Mouse (Mus musculus) thymus, adult 18-20 months (tissue): ENCODE measurements around the gene Spem1.
"Not testable (repeated sequence)": the region's sequence is repeated elsewhere in the genome, so short reads cannot be mapped to it uniquely, and the experiment has no call there.

Source experiments
- DNase-seq, 2 experiments: peaks; one replicate each; pipeline ENCODE4 v3.0.0; 2022; ENCODE audit warnings: mixed read lengths in 2 of 2

Gene Spem1

DNA sequence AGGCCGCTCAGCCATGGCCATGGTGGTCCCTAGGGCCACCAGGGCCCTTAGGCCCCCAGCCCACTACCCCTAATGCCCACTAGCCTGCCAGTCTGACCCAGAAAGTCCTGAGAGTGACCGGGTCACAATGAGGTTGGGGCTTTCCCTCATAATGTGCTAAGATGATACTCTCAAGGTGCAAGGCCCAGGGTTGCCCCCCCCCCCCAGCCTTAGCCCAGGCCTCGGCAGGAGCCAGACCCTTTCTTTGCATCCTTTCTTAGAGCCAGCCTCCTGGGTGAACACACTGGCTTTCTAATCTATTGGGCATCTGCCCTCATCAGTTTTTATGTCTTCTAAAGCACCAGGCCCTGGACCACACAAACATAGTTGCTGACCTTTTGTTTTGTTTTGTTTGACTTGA lies at the start of gene Spem1:
Spem1 (minus strand) TSS at position 101 of the 400 bp plus-strand sequence.
- DNase-seq = no peak

DNA sequence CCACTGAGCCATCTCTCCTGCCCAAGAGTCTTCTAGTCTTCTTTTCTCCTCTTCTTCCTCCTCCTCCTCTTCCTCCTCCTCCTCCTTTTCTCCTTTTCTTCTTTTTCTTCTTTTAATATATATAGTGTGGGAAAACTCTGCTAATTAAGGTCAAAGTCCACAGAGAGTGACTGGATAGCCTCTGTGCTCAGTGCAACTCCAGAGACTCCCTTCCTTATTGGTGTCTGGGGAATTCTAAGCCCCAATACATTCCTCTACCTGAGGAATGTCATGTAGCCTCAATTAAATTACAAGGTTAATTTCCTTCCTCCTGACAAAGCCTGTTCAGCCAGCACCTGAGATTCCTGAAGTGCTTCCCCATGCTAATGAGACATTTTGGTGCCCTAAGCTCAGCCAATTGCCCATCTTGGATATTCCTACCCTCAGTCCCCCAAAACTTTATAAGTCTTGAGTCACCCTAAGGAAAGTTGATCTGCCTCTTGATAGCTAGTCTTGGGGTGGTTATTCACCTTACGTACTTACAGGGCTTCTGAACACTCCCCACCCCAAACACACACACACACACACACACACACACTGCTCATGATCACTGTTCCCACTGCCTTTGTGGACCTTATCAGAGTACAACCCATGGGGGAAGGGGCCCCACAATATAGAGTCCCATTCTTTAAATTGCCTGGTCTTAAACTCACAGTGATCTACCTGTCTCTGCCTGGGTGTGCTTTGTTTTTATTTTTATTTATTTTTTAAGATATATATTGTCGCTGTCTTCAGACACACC lies 48.5 kb upstream of the Spem1 start:
- DNase-seq = no peak

DNA sequence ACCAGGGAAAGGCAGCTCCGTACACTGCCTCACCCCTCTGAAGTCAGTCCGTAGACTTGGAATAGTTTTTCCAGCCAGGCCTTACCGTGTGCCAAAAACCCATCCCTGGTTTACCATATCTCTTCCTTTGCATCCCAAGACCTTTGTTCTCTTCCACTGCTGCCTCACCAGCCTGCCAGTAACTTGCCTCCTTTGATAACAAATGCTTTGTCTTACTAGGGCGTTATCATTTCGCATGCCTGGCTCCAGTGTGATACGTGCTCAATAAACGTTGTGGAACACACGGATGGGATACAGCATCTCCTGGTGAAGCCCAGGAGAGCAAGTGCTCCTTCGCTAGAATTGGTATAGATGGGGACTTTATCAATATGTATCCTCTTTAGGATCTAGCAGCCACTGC lies 45.4 kb upstream of the Spem1 start:
- no peak for DNase-seq

DNA sequence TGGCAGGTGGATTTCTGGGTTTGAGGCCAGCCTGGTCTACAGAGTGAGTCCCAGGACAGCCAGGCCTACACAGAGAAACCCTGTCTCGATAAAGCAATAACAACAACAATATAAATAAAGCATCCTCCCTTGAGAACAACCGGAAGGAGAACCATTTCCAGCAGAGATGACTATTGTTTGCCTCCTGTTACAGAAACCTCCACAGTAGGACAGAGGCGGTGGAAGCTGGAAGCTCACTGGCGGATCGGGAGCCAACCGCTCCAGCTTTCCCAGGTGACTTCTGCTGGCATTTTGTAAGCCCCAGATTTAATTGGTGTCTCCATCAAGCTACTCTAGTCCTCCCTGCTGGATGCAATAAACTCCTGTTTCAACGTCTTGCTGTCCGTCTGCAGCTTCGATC lies 43.6 kb upstream of the Spem1 start:
- no peak for DNase-seq

DNA sequence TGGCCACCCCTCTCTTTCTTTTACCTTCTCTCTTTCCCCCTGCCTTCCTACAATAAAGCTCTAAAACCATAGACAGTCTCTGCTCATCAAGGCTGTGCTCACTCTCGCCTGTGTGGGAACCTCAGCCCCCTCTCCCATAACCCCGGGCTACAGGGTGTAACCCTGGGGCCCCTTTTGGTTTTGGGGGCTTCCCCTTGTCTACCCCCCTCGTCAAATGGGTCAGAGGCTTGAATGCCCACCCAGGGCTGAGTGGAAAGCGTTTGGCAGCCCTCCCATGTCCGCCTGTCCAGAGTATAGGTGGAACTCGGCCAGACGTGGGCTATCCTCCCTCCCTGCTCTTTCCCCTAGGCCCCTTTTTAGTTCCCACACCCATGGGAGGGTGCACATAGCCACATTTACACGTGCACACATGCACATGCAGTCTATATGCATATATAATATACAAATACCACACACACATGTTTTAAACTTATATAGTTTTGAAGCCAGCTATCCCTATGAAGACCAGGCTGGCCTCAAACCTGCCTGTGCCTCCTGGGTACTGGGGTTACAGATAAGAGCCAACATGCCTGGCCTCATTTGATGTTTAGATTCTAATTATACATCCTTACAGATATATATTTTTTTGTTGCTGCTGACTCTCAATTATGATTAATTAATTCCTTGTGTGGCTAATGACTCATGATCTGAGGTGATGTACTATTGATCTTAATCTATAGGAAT lies 42.3 kb upstream of the Spem1 start:
- DNase-seq = no peak

DNA sequence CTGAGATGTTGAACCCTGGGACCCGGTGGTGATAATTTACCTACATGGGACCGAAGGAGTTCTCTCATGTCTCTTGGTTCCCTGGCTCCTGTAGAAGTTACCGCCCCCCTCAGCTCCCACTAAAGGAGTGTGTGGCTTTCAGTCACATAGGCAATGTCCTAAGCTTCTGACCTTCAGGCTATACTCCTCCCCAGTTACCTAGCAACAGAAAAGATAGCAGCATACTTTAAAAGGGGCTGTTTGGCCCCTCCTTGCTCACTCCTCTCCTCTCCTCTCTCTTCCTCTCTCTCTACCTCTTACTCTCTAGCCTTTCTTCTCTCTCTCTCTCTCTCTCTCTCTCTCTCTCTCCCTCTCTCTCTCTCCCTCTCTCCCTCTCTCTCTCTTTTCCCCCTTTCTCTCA lies 41.7 kb upstream of the Spem1 start:
- DNase-seq = not testable (repeated sequence)

DNA sequence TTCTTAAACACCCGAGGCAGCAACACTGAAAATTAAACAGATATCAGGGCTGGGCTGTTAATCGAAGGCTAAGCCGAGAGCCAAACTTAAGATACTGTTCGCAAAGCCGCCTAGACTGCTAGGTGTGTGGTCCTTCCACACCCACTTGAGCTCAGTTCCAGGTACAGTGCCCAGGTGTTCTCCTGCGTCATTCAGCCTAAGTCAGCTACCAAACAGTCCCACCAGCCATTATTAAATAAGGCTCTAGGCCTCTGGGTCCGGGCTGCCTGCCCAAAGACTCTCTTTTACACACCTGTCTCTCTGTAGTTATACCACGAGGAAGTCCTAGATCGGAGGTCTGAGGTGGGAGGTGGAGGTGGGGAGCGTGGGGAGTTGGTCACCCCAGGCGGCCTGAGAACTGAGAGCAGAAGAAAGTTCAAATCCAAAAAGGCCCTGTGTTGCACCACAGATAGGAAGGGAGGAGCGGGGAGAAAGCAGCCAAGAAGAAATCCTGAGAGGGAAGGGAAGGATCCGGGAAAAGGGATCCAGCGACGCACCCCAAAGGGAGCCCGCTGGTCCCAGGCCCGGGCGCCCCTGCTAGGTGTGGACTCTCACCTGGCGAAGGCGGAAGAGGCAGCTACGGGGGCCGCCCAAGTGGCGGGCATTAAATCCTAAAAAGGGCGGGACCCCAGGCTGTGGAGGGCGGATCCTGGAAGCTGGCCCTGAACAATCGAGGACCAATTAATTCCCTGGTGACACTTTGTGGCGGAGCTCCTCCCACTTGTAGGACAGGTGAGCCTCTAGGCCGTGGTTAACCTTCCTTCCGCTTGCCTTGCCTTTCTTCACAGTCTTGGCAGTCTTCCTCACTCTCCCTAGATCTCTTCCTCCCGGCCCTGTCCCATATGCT lies 36.4 kb upstream of the Spem1 start, which contains the start of gene Tnk1:
Tnk1 (minus strand) TSS at position 618 of the 886 bp plus-strand sequence.
- DNase-seq = no peak

DNA sequence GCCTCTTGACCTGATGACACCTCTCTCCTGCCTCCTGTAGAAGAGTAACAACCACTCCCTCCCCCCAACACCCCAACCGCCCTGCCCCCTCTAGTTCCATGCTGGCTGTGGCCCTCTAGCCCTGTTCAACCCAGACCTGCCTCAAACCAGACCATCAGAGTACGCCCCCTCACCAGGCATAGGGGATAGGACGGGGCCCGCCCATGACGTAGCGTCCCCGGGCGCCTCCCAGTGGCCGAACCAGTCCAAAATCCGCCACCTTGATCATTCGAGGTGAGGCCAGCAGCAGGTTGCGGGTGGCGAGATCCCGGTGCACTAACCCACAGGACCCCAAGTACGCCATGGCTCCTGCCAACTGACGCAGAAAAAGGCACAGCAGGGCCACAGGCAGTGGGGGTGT lies 33.4 kb upstream of the Spem1 start:
- peak in 1 of 2 experiments; percentile 31 for DNase-seq

DNA sequence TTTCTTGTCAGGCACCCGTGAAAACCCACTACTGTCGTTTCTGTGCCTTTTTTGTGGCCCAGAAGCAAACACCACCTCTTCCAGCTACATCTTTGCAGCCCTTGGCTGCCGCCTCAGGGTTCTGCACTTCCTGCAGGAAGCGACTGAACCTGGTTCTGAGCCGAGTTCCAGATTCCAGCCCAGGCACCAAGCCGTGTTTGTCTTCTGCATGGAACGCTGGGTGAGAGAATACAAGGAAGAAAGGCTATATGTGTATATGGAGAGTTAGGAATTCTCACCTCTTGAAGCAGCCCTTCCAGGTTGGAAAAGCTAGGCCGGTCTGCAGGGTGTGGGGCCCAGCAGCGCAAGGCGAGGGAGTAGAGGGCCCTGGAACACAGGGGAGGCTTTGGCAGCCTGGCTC lies 32.7 kb upstream of the Spem1 start:
- DNase-seq = no peak

DNA sequence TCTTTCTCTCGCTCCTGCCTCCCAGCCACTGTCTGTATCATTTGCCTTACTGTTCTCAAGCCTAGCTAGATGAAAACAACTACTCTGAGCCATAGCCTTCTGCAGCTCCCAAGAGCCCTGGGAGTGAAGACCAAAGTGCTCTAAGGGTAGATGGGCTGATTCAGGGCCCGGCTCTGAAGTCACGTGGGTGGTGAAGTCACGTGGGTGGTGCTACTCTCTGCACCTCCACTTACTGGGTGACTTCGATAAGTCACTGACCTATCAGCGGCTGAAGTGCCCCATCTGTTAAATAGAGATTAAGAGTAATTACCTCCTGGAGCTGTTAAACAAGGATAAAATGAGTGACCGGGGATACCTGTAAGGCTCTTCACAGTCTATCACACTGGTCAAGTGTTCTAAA lies 32.0 kb upstream of the Spem1 start:
- no peak for DNase-seq

DNA sequence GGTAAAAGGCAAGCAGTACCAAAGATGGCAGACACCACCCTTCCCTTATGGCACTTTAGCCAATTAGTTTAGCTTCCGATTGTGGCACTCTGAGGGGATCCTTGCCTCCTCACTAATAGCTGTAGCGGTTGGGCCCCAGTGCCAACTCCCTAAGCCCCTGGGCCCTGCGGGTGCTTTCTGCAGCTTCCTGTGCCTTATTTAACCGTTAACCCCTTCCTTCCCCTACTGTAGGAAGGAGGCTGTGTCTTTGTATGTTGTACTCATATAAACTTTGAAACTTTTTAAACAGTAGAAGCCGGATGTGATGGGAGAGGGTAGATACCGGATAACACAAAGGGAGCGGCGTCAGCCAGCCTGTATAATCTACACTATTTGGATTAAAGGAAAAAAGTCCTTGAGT lies 28.8 kb upstream of the Spem1 start:
- no peak for DNase-seq

DNA sequence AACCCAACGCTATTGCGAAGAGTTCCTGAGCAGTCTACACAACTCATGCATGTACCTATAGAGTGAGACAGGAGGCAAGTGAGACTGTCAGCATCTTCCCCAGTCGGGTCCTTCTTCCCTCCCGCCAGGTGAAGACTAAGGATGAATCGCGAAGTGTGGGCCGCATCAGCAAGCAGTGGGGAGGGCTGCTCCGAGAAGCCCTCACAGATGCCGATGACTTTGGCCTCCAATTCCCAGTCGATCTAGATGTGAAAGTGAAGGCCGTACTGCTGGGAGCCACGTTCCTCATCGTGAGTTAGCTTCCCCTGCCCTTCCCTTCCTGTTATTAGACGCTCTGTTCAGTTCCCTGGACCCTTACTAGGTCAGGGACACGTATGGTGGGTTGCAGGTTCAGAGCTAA lies 27.9 kb upstream of the Spem1 start:
- no peak for DNase-seq

DNA sequence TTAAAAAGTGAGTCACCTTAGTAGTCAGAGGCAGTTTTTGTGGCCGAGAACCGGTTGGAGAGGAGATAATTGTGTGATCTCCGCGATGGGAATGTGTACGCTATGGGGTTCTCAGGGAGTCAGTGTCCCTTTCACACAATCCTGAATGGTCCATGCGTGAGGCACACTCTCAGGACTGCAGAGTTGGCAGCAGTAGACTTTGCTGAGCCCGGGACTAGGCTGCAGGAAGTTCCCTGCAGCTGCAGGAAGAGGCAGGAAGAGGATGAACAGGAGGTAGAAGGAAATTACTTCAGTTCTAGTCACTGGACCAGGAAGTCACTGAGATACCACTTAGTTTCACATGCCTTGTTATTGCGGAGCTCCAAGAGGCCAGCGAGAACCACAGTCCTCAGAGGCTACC lies 27.1 kb upstream of the Spem1 start:
- no peak for DNase-seq

DNA sequence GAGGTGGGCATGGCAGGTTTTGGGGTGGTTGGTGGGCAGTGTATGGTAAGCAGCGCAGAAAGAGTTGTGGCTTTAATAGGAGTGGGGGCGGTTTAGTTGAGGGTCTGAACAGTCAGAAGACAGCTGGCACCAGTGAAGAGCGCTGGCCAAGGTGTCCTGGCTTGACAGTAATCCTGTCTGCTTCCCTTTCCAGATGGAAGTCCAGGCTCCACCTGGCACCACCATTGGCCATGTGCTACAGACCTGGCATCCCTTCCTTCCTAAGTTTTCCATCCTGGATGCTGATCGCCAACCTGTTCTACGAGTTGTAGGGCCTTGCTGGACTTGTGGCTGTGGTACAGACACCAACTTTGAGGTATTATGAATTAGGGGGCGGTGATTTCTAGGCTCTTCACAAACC lies 26.0 kb upstream of the Spem1 start:
- no peak for DNase-seq

DNA sequence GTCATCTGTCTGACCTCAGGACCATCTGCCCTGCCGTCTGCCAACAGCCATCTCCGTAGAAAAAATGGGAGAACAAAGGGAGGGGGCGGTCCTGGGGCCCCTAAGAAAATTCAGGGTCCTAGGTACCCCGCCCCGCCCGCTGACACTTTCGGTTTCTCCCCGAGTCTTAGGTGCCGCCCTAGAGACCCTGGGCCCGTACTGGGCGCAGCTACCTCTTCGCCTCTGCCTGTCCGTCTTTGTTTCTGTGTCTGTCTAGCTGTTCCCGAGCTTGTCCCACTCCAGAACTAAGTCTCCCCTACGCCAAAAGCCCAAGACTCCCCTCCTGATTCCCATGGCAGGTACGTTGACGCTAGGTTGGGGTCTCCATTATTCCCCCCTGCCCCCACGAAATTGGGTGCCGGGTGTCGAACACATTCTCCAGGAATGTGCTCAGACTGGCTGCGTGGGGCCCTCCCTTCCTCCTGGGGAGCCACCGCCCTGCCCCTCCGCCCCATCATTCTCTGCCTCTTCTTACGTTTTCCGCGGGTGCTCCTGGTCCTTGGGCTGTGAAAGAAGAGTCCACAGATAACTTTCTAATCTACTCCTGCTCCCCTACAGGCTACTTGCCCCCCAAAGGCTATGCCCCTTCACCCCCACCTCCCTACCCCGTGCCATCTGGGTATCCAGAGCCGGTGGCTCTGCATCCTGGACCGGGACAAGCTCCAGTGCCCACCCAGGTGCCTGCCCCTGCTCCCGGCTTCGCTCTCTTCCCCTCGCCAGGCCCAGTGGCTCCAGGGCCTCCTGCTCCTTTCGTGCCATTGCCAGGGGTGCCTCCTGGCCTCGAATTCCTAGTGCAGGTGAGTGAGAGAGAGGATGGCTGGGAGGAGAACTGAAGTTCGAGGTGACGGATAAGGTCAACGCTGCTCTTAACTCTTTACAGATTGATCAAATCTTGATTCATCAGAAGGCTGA lies 25.0 kb upstream of the Spem1 start:
- DNase-seq = no peak

DNA sequence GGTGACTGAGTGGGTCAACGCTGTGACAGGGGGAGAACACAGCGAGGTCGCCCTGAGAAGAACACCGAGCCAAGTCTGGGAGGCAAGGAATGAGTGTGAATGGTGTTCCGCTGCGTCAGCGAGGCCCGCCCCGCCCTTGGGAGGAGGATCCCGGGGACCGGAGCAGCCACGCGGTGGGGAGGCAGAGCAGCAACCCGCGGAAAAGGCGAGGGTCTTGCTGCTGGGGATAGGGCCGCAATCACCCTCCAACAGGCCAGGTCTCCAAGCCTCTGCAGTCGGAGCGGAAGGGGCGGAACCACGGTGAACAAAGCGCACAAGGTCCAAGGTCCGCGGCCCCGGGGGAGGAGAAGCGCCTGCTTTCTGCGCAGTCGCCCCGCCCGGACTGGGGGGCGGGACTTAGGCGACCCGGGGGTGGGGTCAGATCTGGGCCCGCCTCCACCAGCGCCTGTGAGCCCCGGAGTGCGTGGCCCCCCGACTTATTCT lies 24.3 kb upstream of the Spem1 start, which contains the start of gene Plscr3:
Plscr3 (plus strand) TSS at position 179 of the 483 bp plus-strand sequence.
- peak; percentile 85 to 87 for DNase-seq

DNA sequence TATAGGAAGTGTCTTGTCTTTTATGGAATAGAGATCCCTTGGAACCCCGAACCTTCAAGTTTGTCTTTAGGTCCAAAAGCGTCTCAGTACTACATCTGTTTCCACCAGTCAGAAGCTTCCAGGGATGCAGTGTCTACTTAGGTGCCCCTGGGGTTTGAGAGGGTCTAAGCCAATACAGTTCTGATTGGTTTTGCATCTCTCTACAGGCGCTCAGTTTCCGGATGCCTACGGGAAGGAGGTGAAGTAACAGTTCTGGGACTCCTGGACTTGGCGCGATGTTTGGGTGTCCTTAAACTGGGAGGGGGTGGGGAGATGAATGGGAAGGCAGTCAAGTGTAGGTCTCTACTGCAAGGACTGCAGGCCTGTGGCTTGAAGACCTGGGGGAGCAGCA lies 16.7 kb upstream of the Spem1 start:
- DNase-seq = no peak

DNA sequence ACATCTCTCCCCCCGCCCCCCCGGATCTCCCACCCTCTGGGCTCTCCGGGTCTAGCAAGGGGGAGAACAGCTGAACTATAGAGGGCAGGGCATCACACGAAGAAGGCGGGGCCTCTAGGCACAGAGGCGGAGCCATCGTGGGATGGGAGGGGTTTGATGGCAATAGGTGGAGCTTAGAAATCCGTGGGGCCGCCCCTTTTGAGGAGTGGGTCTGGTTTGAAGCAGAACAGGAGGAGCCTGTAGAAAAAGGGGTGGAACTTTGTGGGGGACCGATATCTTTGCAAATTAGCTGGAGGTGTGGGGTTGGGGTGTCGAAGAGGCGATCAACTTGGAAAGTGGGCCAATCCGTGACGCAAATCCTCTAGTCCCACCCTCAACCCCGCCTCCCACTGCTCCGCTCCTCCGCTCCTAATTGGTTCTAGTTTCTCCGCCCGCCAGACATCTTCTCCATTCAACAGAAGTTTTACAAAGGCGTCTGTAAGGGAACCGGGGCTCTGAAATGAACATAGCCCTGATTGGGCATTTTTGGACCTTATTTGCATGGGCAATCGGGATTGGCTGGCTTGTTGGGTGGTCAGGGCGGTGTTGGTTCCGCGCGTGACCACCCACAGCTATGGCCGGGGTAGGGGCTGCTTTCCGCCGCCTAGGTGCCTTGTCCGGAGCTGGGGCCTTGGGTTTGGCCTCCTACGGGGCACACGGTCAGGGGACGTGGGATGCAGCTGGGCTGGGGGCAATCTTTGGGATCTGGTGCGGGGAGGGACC lies 16.2 kb upstream of the Spem1 start, which contains the start of gene Tmem256:
Tmem256 (plus strand) TSS at position 563 of the 762 bp plus-strand sequence.
- peak; percentile 78 to 89 for DNase-seq

DNA sequence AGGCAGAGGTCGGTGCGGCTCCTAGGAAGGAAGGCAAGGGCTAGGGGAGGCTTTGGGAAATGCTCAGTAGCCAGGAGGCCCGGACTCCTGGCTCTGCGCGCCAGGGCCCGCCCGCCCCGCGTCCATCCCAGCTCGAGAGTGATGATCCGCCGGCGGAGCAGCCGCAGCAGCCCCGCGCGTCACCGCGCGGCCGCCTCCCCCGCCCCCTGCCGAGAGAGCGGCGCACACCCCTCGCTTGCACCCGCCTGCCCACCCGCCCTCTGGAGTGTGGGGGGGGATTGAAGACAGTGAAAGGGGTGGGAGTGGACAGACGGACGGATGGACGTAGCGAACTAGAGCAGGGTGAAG lies 15.6 kb upstream of the Spem1 start, which contains the start of gene Nlgn2:
Nlgn2 (minus strand) TSS at position 181 of the 348 bp plus-strand sequence.
- DNase-seq = no peak

DNA sequence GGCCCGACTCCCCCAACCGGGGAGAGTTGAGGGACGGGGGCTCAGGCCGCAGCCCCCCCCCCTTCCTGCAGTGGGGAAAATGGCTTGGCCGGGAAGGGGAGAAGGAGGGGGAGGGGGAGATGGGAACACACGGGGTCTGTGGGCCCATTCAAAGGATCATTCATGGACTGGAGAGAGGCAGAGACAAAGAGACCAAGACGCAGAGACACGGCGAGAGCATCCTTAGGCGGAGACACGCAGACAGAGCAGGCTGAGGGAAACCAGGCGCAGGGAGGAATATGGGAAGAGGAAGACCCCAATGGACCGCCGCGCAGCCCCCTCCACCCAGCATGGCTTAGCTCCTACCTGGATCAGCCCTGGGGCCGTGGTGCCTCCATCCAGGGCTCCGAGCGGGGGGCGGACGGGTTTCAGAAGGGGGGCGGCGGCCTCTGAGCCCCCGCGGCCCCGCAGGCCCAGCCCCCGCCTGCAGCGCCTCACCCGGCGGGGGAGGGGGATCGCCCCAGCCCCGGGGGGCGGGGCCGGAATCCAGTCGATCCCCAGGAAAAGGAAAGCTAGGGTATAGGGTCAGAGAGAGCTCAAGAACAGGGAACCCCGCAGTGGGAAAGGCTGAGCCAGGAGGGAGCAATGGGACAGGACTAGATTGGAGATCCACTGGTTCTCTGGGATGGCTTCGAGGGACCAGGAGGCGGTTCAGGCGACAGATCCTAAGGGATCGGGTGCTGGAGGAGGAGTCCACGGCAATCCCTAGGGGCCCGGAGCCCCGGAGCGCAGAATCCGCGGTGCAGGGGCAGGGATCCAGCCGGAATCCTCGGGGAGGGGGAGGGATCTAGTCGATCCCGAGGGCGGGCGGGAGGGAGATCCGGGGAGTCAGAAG lies 15.0 kb upstream of the Spem1 start:
- DNase-seq = no peak
